ENCODE assay signal across 16 mouse cellular contexts in the genomic region with DNA sequence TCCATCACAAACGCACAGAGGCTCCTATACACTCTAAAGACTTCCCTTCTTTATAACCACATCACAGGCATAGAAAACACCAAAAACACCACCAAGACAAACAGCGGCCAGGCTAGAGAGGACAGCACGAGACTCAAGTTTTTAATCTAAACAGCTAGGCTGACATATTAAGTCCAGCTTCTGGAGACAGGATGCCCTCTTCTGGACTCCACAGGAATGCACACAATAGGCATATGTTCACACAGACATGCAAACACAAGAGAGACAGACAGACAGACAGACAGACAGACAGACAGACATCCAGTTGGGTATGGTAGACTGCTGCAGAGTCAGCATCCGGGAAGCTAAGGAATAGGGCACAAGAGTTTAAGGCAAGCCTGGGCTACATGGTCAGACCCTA. TPM values are rescaled to one million over a fixed set of nuclear protein-coding genes. Genes with fewer than 3 reads are reported as not detected.
DNase-seq lines count a peak whose midpoint lies in the region; ATAC-seq and TF ChIP-seq lines count a peak whose summit lies in the region.
"Had no signal": no experiment of that assay in that cellular context is flagged by ENCODE, and none has a peak within 500 bp of the region (broad histone marks: within the 10 kb centered on the region; RNA-seq: fewer than 3 reads in every experiment).

No protein-coding gene starts in this region.

- WGBS in heart, embryonic 11.5 days (ENCODE audit: insufficient replicate concordance), result 89% methylated on average over 4 of the region's 4 CpGs

- H3K4me2 ChIP-seq in heart, embryonic 11.5 days, result no peak overlapping the region
- H3K4me2 ChIP-seq: heart, embryonic 15.5 days; lung, embryonic 15.5 days; midbrain, embryonic 13.5 days; neural tube, embryonic 15.5 days had no signal

- peak; percentile 24 for TF ChIP-seq CTCF in left cerebral cortex, adult 2 months (IDR thresholded peaks at IDR 0.05)
- peak; percentile 52; the same call in 1 of the 2 replicates for TF ChIP-seq CTCF in brain, embryonic 14.5 days (IDR thresholded peaks at IDR 0.05; ENCODE audit: borderline replicate concordance, extremely low read depth, insufficient read depth, insufficient read length)

- H3K27ac ChIP-seq in heart, embryonic 11.5 days (ENCODE audit: low read depth, low read length), result no peak overlapping the region
- no peak overlapping the region for H3K27ac ChIP-seq in left cerebral cortex, adult 2 months
- H3K27ac ChIP-seq: heart, embryonic 15.5 days; lung, embryonic 15.5 days; midbrain, embryonic 13.5 days; neural tube, embryonic 15.5 days had no signal

- TF ChIP-seq POLR2A in brain, embryonic 14.5 days (IDR thresholded peaks at IDR 0.05; ENCODE audit: borderline replicate concordance, extremely low read depth, insufficient read depth, insufficient read length, poor library complexity, severe bottlenecking), result no peak

- no peaks in the 10 kb centered on the region for H3K9me3 ChIP-seq in heart, embryonic 11.5 days (replicated peaks; ENCODE audit: control insufficient read depth, low read length)
- H3K9me3 ChIP-seq: heart, embryonic 15.5 days; lung, embryonic 15.5 days; midbrain, embryonic 13.5 days; neural tube, embryonic 15.5 days had no signal

- intact Hi-C loops in left cerebral cortex, adult 2 months (cut with DNase I), result no loop called here
- intact Hi-C loops in left cerebral cortex, postnatal 36 days (cut with DNase I), result loop anchor here (10.0 kb wide), 1 partner anchor 259 kb away; a partner anchor contains a TSS
- intact Hi-C loops in gastrocnemius, postnatal 14 days (cut with DNase I; ENCODE audit: low total_unique reads), result no loop called here

- peak; percentile 11 for DNase-seq in heart, adult 11 months
- DNase-seq in left cerebral cortex, adult 2 months (ENCODE audit: extremely low spot score in 1 of 2, low spot score in 2 of 2), result no peak
- no peak for DNase-seq in left cerebral cortex, postnatal 36 days (ENCODE audit: low spot score in 2 of 2)
- DNase-seq in CD4-positive helper T cell, adult 2 months (ENCODE audit: low read depth, low spot score), result peak; percentile 3
- peak; percentile 76 for DNase-seq in brain, embryonic 14.5 days (ENCODE audit: low read depth)
- DNase-seq in gastrocnemius, postnatal 14 days, result no peak
- no peak for DNase-seq in spleen, adult 18-20 months
- DNase-seq: cerebellum, adult 9-10 months; right cerebral cortex, postnatal 25 days; thymus, postnatal 4 days had no signal

- no peak overlapping the region for H3K4me3 ChIP-seq in heart, embryonic 11.5 days (ENCODE audit: low read depth, low read length)
- H3K4me3 ChIP-seq in left cerebral cortex, adult 2 months, result no peak overlapping the region
- H3K4me3 ChIP-seq: heart, embryonic 15.5 days; lung, embryonic 15.5 days; midbrain, embryonic 13.5 days; neural tube, embryonic 15.5 days had no signal

- peaks cover 21% of the 10 kb centered on the region for H3K36me3 ChIP-seq in heart, embryonic 11.5 days (ENCODE audit: control insufficient read depth, insufficient read depth, low read length)

- no peak overlapping the region for H3K9ac ChIP-seq in heart, embryonic 11.5 days (ENCODE audit: low read depth, low read length)
- H3K9ac ChIP-seq: heart, embryonic 15.5 days; lung, embryonic 15.5 days; midbrain, embryonic 13.5 days; neural tube, embryonic 15.5 days had no signal

- no peaks in the 10 kb centered on the region for H3K4me1 ChIP-seq in heart, embryonic 11.5 days (ENCODE audit: control insufficient read depth, insufficient read depth, low read length)
- H3K4me1 ChIP-seq: heart, embryonic 15.5 days; lung, embryonic 15.5 days; midbrain, embryonic 13.5 days; neural tube, embryonic 15.5 days had no signal

- no peak for ATAC-seq in heart, embryonic 11.5 days (replicated peaks; ENCODE audit: insufficient number of reproducible peaks, low FRiP score, low TSS enrichment)
- ATAC-seq: intestine, embryonic 16.5 days; midbrain, embryonic 13.5 days had no signal

- no peaks in the 10 kb centered on the region for H3K27me3 ChIP-seq in heart, embryonic 11.5 days (ENCODE audit: control insufficient read depth, insufficient read depth, low read length)
- H3K27me3 ChIP-seq: heart, embryonic 15.5 days; lung, embryonic 15.5 days; midbrain, embryonic 13.5 days; neural tube, embryonic 15.5 days had no signal

RNA-seq across cellular contexts. Expression of a gene that starts 40.7 kb away (rescaled TPM):
- polyA plus RNA-seq in heart, embryonic 11.5 days (2014; fragmentation: Nextera tagmentation; extraction: Ambion mirVana), result 14.7 and 18.0 TPM in 2 replicates
- total RNA-seq in left cerebral cortex, adult 2 months (2021), result 10 to 100 TPM; 25.3 to 26.0 TPM
- total RNA-seq in left cerebral cortex, postnatal 36 days (2021), result 10 to 100 TPM; 23.1 to 25.5 TPM
- 24.4 and 26.8 TPM in 2 replicates for polyA plus RNA-seq in brain, embryonic 14.5 days (2012; rRNA removed)
- 1 to 10 TPM; 8.3 to 9.3 TPM for total RNA-seq in gastrocnemius, postnatal 14 days (2021)

Comparison
In these comparisons a context has a peak if more than half of its experiments do, and no peak if none do; other contexts are left out.
1. DNase-seq: peak in heart, adult 11 months (single experiment), CD4-positive helper T cell, adult 2 months (single experiment) and brain, embryonic 14.5 days (single experiment); none in left cerebral cortex, adult 2 months (0 of 2), left cerebral cortex, postnatal 36 days (0 of 2), gastrocnemius, postnatal 14 days (single experiment) and spleen, adult 18-20 months (0 of 2).